Mouse (Mus musculus): ENCODE measurements at regions not wholly inside any gene's neighbourhood (a gene's known extent, or its start where the extent isn't known, plus 50 kb on each side); places are given as distances from the start of the nearest gene placed in this dataset.
A peak's percentile ranks its signal among the peaks of the same experiment; 100 is the strongest.
"Not testable (repeated sequence)": the region's sequence is repeated elsewhere in the genome, so short reads cannot be mapped to it uniquely, and the experiment has no call there.

DNA sequence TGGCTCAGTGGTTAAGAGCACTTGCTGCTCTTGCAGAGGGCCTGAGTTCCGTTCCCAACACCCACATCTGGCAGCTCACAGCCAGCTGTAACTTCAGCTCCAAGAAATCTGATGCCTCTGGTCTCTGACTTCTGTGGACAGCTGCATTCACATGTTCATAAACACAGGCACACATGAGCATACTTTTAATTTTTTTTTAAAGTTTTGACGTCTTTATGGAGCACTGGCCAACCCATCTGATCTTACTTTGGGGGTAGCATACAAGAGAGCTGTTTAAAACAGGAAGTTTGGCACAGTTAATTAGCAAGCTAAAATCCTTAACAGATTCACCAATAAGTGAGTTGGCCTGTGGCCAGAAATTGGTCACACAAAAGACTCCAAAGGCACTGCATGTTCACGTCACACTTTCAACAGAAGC, 81.2 kb upstream of the Atl2 start:
- peak; percentile 20; the same call in 1 of the 2 replicates for ATAC-seq (ENCODE audit: low FRiP score, low read depth)

DNA sequence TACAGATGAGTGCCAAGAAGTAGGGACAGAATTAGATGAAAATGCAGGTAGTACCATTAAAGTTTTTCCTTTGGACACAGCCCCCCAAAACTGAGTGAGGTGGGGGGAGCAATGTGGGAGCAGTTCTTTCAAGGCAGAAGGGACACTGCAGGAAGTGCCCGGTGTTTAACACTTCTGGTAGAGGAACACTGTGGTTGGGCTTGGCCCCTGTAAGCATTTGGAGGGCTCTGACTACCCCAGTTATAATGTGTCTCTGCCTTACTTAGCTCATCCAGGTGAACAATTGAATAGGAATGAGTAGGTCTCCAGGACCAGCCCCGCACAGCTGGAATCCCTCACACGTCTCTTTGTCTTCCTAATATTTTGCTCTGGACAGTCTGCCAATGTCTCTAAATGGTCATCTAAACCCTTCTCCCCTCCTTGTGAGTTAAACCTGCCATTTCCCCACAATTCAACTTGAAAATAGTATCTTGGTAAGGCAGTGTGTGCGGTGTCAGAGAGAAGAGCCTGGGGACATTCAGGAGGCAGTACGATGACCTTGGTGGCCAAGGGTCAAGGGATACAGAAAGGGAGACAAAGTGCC, 80.7 kb upstream of the Atl2 start:
- no peak overlapping the region for H3K9ac ChIP-seq
- WGBS, result 78% methylated on average over 5 of the region's 5 CpGs
- H3K27ac ChIP-seq, result no peak overlapping the region; the same call in 1 of the 2 replicates
- peaks cover 66% of the 10 kb centered on the region for H3K4me1 ChIP-seq
- H3K36me3 ChIP-seq, result no peaks in the 10 kb centered on the region
- H3K4me3 ChIP-seq, result no peak overlapping the region
- no peaks in the 10 kb centered on the region for H3K27me3 ChIP-seq
- H3K4me2 ChIP-seq (replicated peaks), result peak overlapping the region; percentile 49
- no peak for ATAC-seq (ENCODE audit: low FRiP score, low read depth)
- H3K9me3 ChIP-seq, result no peaks in the 10 kb centered on the region

More for the DNA sequence above, 81.2 kb upstream of the Atl2 start:
- 12% methylated on average over 3 of the region's 3 CpGs for WGBS
- no peak overlapping the region for H3K9ac ChIP-seq
- H3K4me3 ChIP-seq, result no peak overlapping the region
- H3K4me2 ChIP-seq (replicated peaks), result no peak overlapping the region
- H3K36me3 ChIP-seq, result no peaks in the 10 kb centered on the region
- H3K27ac ChIP-seq, result 0 out of 2 replicates have a peak overlapping the region, but pooled peaks have one; percentile 1
- H3K4me1 ChIP-seq, result peaks cover 70% of the 10 kb centered on the region
- no peaks in the 10 kb centered on the region for H3K9me3 ChIP-seq
- no peaks in the 10 kb centered on the region for H3K27me3 ChIP-seq

DNA sequence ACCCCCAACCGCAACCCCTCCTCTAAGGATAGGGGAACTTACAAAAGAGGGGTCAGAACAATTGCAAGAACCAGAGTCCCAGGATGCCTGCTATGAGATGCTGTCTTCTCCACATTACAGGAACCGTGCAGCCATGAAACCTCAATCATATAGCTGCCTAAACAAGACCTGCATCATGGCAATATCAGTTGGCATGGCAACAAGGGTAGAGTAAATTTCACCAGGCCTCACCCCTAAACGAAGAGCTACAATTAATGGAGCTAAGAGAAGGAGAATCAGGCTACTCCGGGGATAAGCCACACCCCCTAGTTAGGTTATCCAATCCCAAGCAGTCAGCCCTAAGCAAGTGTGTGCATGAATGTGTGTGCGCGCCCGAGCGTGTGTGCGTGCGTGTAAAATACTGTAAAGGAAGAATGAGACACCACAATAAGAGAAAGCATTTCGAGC, 80.1 kb upstream of the Atl2 start:
- no peak overlapping the region for H3K27ac ChIP-seq
- H3K36me3 ChIP-seq, result no peaks in the 10 kb centered on the region
- WGBS, result 33% methylated on average over 11 of the region's 11 CpGs
- peak; percentile 58; the same call in 1 of the 2 replicates for ATAC-seq (ENCODE audit: low FRiP score, low read depth)
- peaks cover 66% of the 10 kb centered on the region for H3K4me1 ChIP-seq
- no peak overlapping the region for H3K9ac ChIP-seq
- H3K4me3 ChIP-seq, result 0 out of 2 replicates have a peak overlapping the region, but pooled peaks have one; percentile 5
- no peaks in the 10 kb centered on the region for H3K9me3 ChIP-seq
- no peaks in the 10 kb centered on the region for H3K27me3 ChIP-seq
- peak overlapping the region; percentile 49 for H3K4me2 ChIP-seq (replicated peaks)

DNA sequence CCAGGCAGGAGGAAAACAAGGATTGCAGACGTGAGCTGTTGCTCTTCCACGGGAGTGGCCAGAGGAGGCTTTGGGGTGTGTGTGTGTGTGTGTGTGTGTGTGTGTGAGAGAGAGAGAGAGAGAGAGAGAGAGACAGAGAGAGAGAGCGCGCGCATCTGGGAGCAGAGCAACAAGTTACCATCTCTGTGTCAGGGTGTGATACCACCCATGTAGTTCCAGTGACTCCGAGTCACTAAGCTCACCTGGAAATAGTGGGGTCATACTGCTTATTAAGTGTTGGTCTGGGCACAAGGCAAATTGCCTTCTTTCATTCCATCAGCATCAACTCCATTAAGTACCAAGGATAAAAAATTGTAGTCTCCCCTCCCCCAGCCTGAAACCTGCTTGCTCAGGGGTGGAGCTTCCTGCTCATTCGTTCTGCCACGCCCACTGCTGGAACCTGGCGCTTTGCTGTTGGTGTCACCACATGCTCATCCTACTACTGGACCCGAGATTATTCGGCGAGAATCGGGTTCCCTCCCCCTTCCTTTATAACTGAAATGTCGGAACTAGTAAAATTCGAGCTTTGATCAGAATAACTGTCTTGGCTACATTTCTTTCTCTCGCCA, 79.3 kb upstream of the Atl2 start:
- H3K36me3 ChIP-seq; H3K27ac ChIP-seq; ATAC-seq (ENCODE audit: low FRiP score, low read depth); H3K9me3 ChIP-seq; H3K9ac ChIP-seq; H3K27me3 ChIP-seq: not testable (repeated sequence)
- peak overlapping the region; percentile 49 for H3K4me2 ChIP-seq (replicated peaks)
- peaks cover 58% of the 10 kb centered on the region for H3K4me1 ChIP-seq
- 0 out of 2 replicates have a peak overlapping the region, but pooled peaks have one; percentile 5 for H3K4me3 ChIP-seq
- 18% methylated on average over 16 of the region's 16 CpGs for WGBS

DNA sequence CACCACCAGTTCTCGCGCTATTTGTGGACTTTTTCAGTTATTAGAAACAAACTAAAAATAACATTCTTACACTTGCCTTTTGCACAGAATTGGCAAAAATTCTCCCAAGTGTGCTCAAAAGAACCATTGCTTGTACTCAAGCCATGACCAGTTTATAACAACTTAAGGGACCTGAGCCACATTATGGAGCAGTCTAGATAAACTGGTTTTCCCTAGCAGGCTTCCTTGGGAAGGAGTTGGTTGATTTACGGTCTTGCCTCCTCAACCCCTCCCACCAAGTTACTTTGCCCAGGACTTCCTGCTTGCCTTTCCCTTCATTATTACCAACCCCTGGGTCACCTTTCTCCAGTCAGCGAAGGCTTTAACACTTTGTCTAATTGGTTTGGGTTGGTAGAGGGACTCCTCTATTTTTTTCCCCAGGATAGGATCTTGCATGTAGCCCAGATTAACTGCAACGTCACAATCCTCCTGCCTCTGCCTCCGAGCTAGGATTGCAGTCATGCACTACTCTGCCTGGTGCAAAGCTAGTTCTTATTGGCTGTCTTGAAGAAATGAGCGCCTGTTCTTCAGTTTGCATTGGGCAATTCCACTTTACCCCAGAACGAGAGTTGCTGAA, 75.9 kb upstream of the Atl2 start:
- 56% methylated on average over 8 of the region's 8 CpGs for WGBS
- Histone ChIP-seq H3K9me3 (no peaks in the 10 kb centered on the region), H3K36me3 (no peaks in the 10 kb centered on the region), H3K4me1 (peaks cover 49% of the 10 kb centered on the region), H3K27me3 (0 out of 2 replicates have a peak, but pooled peaks cover 3% of the 10 kb centered on the region), H3K27ac (no peak overlapping the region), H3K4me2 (replicated peaks) (no peak overlapping the region), H3K9ac (no peak overlapping the region), H3K4me3 (no peak overlapping the region)
- ATAC-seq (ENCODE audit: low FRiP score, low read depth), result no peak

DNA sequence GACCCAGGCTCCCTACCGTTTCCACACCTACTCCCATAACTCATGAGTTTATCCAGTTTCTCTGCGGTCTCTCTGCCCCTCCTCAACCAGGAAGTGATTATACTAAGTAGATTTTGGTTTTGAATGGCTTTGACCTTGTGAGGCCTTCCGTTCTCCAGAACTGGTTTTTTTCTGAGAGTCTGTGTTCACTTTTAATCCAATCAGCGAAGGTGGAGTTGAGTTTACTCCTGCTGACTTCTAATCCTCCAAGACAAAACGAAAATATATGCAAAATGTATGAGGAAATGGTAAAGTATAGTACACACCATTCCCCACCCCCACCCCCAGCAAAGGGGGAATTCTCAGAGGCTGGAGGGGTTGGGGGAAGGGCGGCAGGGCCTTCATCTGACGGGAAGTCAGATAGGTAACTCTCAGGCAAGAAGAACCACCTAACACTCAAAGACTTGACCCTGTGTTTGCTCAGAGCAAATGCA, 73.6 kb upstream of the Atl2 start:
- no peak for ATAC-seq (ENCODE audit: low FRiP score, low read depth)
- H3K27ac ChIP-seq, result no peak overlapping the region
- H3K9ac ChIP-seq, result no peak overlapping the region
- H3K9me3 ChIP-seq, result no peaks in the 10 kb centered on the region
- 0 out of 2 replicates have a peak, but pooled peaks cover 3% of the 10 kb centered on the region for H3K27me3 ChIP-seq
- WGBS, result 33% methylated on average over 7 of the region's 7 CpGs
- H3K4me1 ChIP-seq, result peaks cover 32% of the 10 kb centered on the region
- no peaks in the 10 kb centered on the region for H3K36me3 ChIP-seq
- no peak overlapping the region for H3K4me2 ChIP-seq (replicated peaks)
- H3K4me3 ChIP-seq, result no peak overlapping the region

DNA sequence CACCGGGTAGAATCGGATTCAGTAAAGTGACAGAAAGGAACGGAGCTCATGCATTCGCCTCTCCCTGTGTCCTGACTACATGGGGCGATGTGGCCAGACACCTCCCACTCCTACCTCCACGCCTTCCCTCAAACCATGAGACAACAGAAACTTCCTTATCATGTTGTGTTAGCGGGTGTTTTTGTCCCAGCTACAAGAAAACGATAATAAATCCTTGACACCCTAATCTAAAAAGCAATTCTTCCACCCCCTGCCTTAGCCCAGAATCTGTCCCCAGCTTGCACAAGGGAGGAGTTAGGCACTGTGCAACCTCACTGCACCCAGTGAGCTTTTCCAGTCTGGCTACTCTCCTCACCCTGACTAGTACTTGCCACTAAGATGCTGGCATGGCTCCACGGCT, 72.9 kb upstream of the Atl2 start:
- ATAC-seq (ENCODE audit: low FRiP score, low read depth), result no peak
- 83% methylated on average over 9 of the region's 9 CpGs for WGBS
- Histone ChIP-seq H3K4me2 (replicated peaks) (no peak overlapping the region), H3K4me1 (peaks cover 28% of the 10 kb centered on the region), H3K4me3 (no peak overlapping the region), H3K9ac (no peak overlapping the region), H3K27ac (no peak overlapping the region), H3K27me3 (0 out of 2 replicates have a peak, but pooled peaks cover 3% of the 10 kb centered on the region), H3K36me3 (no peaks in the 10 kb centered on the region), H3K9me3 (no peaks in the 10 kb centered on the region)

DNA sequence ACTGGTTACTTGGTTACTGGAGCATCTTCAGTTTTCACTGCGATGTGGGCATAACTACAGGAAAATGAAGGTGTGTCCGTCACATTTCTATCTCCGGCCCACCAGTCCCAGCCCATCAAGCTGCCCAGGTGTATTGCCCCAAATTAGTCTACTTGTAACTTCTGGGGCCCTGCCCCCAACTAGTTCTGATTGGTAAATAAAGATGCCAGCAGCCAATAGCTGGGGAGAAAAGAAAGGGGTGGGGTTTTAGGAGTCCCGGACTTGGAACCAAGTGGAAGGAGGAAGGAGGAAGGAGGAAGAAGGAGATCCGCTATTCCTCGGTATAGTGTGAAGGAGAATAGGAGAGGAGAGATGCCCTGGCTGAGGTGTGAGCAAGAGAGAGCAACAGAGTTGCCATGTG, 71.1 kb upstream of the Atl2 start:
- 38% methylated on average over 6 of the region's 6 CpGs for WGBS

DNA sequence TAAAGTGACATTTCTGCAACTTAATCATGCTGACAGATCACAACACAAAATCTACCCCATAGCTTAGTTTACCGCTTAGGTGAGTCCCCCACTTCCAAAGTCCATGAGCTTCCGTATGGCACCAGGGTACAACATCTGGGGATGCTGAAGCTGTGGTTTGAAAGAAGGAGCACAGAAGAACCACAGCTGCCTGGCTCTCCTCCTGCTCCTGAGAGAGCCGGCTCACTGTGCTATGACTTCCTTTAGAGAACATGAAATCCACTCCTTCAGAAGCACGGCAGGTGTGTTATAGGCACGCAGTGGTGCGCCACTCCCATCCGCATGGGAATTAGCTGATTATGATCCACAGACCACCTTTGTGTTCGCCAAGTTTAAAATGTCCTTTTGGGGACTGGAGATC, 69.7 kb upstream of the Atl2 start:
- Histone ChIP-seq H3K27ac (no peak overlapping the region), H3K4me1 (peaks cover 33% of the 10 kb centered on the region), H3K36me3 (no peaks in the 10 kb centered on the region), H3K27me3 (0 out of 2 replicates have a peak, but pooled peaks cover 2% of the 10 kb centered on the region), H3K9me3 (no peaks in the 10 kb centered on the region), H3K4me2 (replicated peaks) (no peak overlapping the region), H3K9ac (no peak overlapping the region), H3K4me3 (no peak overlapping the region)
- ATAC-seq (ENCODE audit: low FRiP score, low read depth), result no peak
- WGBS, result 79% methylated on average over 8 of the region's 8 CpGs

More for the DNA sequence above, 71.1 kb upstream of the Atl2 start:
- Histone ChIP-seq H3K9ac (no peak overlapping the region), H3K4me2 (replicated peaks) (no peak overlapping the region), H3K27ac (no peak overlapping the region), H3K36me3 (no peaks in the 10 kb centered on the region), H3K27me3 (0 out of 2 replicates have a peak, but pooled peaks cover 3% of the 10 kb centered on the region), H3K4me3 (no peak overlapping the region), H3K9me3 (no peaks in the 10 kb centered on the region), H3K4me1 (peaks cover 28% of the 10 kb centered on the region)
- no peak for ATAC-seq (ENCODE audit: low FRiP score, low read depth)

DNA sequence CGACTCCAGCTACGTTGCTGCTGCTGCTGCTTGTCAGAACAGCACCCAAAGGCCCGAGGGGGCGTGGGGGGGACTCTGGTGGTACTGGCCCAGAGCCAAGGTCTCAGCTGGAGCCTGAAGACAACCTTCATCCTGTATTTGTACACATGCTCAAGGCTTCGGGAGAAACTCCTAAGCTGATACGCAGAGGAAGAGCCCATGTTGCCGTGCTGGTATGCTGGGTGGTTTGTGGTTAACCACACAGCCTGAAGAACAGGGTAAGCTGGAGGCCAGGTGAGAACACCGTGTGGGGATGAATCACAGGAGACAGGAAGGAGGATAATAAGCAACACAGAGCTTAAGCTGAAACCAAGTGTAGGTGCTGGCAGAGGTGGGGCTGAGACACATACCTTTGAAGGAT, 68.9 kb upstream of the Atl2 start:
- no peaks in the 10 kb centered on the region for H3K36me3 ChIP-seq
- no peaks in the 10 kb centered on the region for H3K27me3 ChIP-seq
- no peak overlapping the region for H3K9ac ChIP-seq
- WGBS, result 62% methylated on average over 8 of the region's 8 CpGs
- peaks cover 40% of the 10 kb centered on the region for H3K4me1 ChIP-seq
- H3K27ac ChIP-seq, result no peak overlapping the region
- ATAC-seq (ENCODE audit: low FRiP score, low read depth), result no peak
- no peaks in the 10 kb centered on the region for H3K9me3 ChIP-seq
- H3K4me3 ChIP-seq, result no peak overlapping the region
- no peak overlapping the region for H3K4me2 ChIP-seq (replicated peaks)

DNA sequence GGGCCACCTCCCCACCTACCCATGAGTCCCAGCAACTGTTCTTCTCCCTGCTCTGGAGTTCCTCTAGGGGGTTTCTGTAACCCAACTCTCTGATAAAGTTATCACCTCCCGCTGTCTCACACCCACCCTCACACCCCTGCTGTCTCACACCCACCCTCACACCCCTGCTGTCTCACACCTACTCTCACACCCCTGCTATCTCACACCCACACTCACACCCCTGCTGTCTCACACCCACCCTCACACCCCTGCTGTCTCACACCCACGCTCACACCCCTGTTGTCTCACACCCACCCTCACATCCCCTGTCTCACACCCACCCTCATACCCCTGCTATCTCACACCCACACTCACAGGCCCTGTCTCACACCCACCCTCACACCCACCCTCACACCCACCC, 67.4 kb upstream of the Atl2 start:
- Histone ChIP-seq H3K4me1 (peaks cover 41% of the 10 kb centered on the region), H3K4me3 (no peak overlapping the region), H3K4me2 (replicated peaks) (no peak overlapping the region), H3K36me3 (no peaks in the 10 kb centered on the region), H3K27me3 (no peaks in the 10 kb centered on the region), H3K27ac (no peak overlapping the region), H3K9ac (no peak overlapping the region), H3K9me3 (no peaks in the 10 kb centered on the region)
- 80% methylated on average over 2 of the region's 2 CpGs for WGBS
- ATAC-seq (ENCODE audit: low FRiP score, low read depth), result no peak

DNA sequence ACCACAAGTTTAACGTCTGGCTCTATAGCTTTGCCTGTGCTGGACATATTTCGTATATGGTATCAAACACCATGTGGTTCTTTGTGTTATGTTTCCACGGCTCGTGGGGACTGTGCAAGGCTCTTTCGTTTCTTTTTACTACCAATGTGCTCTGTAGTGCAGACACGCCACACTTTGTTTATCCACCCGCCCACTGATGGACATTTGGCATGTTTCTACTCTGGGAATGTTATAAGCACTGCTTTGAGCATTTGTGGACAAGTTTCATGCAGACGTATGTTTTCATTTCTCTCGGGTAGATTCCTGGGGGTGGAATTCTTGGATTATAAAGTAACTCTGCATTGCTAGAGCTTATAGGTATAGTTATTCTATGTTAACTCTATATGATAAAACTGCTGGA, 65.5 kb upstream of the Atl2 start:
- H3K9ac ChIP-seq, result no peak overlapping the region

More for the DNA sequence above, 65.5 kb upstream of the Atl2 start:
- H3K4me2 ChIP-seq (replicated peaks), result peak overlapping the region; percentile 32
- no peak for ATAC-seq (ENCODE audit: low FRiP score, low read depth)
- WGBS, result 30% methylated on average over 9 of the region's 9 CpGs
- H3K4me3 ChIP-seq, result no peak overlapping the region
- H3K4me1 ChIP-seq, result peaks cover 41% of the 10 kb centered on the region
- no peak overlapping the region for H3K27ac ChIP-seq
- no peaks in the 10 kb centered on the region for H3K36me3 ChIP-seq
- H3K9me3 ChIP-seq, result no peaks in the 10 kb centered on the region
- H3K27me3 ChIP-seq, result no peaks in the 10 kb centered on the region
